Mouse (Mus musculus): Measurements from ENCODE around the gene Ctsf. TPM values are rescaled to one million over a fixed set of nuclear protein-coding genes. Genes with fewer than 3 reads are reported as not detected.
A peak's percentile ranks its signal among the peaks of the same experiment; 100 is the strongest.

The Ctsf gene
- polyA plus RNA-seq, 1 experiment from 2014 or later, result 58.1 TPM

- Histone ChIP-seq H3K4me3 (replicated peaks) (no peak overlapping the region), H3K36me3 (peaks cover 52% of the 10 kb centered on the region), H3K9me3 (replicated peaks) (no peaks in the 10 kb centered on the region), H3K9ac (no peak overlapping the region), H3K27ac (no peak overlapping the region), H3K27me3 (no peaks in the 10 kb centered on the region), H3K4me1 (peaks cover 7% of the 10 kb centered on the region; the same call in 1 of the 2 replicates), H3K4me2 (peak overlapping the region; percentile 22; the same call in 1 of the 2 replicates)
- 48% methylated on average over 7 of the region's 7 CpGs for WGBS
- no peak for ATAC-seq (replicated peaks; ENCODE audit: low FRiP score)
Measured at GRCm38 (mm10) chr19:4829156-4829555, 25.8 kb upstream of the Ctsf start.

- H3K27ac ChIP-seq, result no peak overlapping the region
- H3K9ac ChIP-seq, result no peak overlapping the region
- H3K27me3 ChIP-seq, result no peaks in the 10 kb centered on the region
- 84% methylated on average over 8 of the region's 8 CpGs for WGBS
- ATAC-seq (replicated peaks; ENCODE audit: low FRiP score), result no peak
- H3K4me1 ChIP-seq, result peaks cover 11% of the 10 kb centered on the region
- H3K36me3 ChIP-seq, result peaks cover 31% of the 10 kb centered on the region
- H3K4me3 ChIP-seq (replicated peaks), result no peak overlapping the region
- H3K9me3 ChIP-seq (replicated peaks), result no peaks in the 10 kb centered on the region
- no peak overlapping the region for H3K4me2 ChIP-seq
Measured at GRCm38 (mm10) chr19:4833977-4834376, 21.0 kb upstream of the Ctsf start.

GRCm38 (mm10) chr19:4836096-4836495 lies 18.8 kb upstream of the Ctsf start:
- H3K27ac ChIP-seq, result no peak overlapping the region
- H3K36me3 ChIP-seq, result peaks cover 26% of the 10 kb centered on the region
- no peak overlapping the region for H3K4me3 ChIP-seq (replicated peaks)
- peaks cover 17% of the 10 kb centered on the region for H3K4me1 ChIP-seq
- H3K9ac ChIP-seq, result no peak overlapping the region
- H3K27me3 ChIP-seq, result peaks cover 15% of the 10 kb centered on the region
- H3K4me2 ChIP-seq, result no peak overlapping the region
- no peak for ATAC-seq (replicated peaks; ENCODE audit: low FRiP score)
- H3K9me3 ChIP-seq (replicated peaks), result no peaks in the 10 kb centered on the region
- 70% methylated on average over 2 of the region's 2 CpGs for WGBS

GRCm38 (mm10) chr19:4837049-4837448 lies 17.9 kb upstream of the Ctsf start:
- Histone ChIP-seq H3K36me3 (peaks cover 19% of the 10 kb centered on the region), H3K9ac (no peak overlapping the region), H3K4me3 (replicated peaks) (no peak overlapping the region), H3K27me3 (peaks cover 24% of the 10 kb centered on the region), H3K4me1 (peaks cover 17% of the 10 kb centered on the region), H3K4me2 (no peak overlapping the region), H3K9me3 (replicated peaks) (no peaks in the 10 kb centered on the region), H3K27ac (no peak overlapping the region)
- ATAC-seq (replicated peaks; ENCODE audit: low FRiP score), result no peak
- 96% methylated on average over 6 of the region's 6 CpGs for WGBS

GRCm38 (mm10) chr19:4838526-4839140 lies 16.3 kb upstream of the Ctsf start:
- ATAC-seq (replicated peaks; ENCODE audit: low FRiP score), result peak; percentile 34

GRCm38 (mm10) chr19:4839149-4839548 lies 15.8 kb upstream of the Ctsf start, which contains the start of the genes Ccs and Ccdc87:
Gene Ccs (minus strand): TSS chr19:4839332.
Gene Ccdc87 (plus strand): TSS chr19:4839366.
- Histone ChIP-seq H3K4me2 (peak within 1 kb of the TSS; percentile 88), H3K4me3 (replicated peaks) (peak within 1 kb of the TSS; percentile 63), H3K4me1 (peaks cover 17% of the 10 kb centered on the region), H3K27me3 (peaks cover 29% of the 10 kb centered on the region), H3K27ac (peak within 1 kb of the TSS; percentile 54; the same call in 1 of the 2 replicates), H3K9ac (peak within 1 kb of the TSS; percentile 72), H3K36me3 (0 out of 2 replicates have a peak, but pooled peaks cover 6% of the 10 kb centered on the region), H3K9me3 (replicated peaks) (no peaks in the 10 kb centered on the region)
- WGBS, result under 1% methylated on average over 25 of the region's 25 CpGs
- ATAC-seq (replicated peaks; ENCODE audit: low FRiP score), result peak; percentile 99

More at GRCm38 (mm10) chr19:4838526-4839140, 16.3 kb upstream of the Ctsf start:
- no peaks in the 10 kb centered on the region for H3K9me3 ChIP-seq (replicated peaks)
- peaks cover 17% of the 10 kb centered on the region for H3K4me1 ChIP-seq
- 30% methylated on average over 10 of the region's 10 CpGs for WGBS
- H3K4me3 ChIP-seq (replicated peaks), result peak overlapping the region; percentile 63
- peaks cover 29% of the 10 kb centered on the region for H3K27me3 ChIP-seq
- H3K36me3 ChIP-seq, result 0 out of 2 replicates have a peak, but pooled peaks cover 6% of the 10 kb centered on the region
- peak overlapping the region; percentile 88 for H3K4me2 ChIP-seq
- peak overlapping the region; percentile 72 for H3K9ac ChIP-seq
- peak overlapping the region; percentile 54; the same call in 1 of the 2 replicates for H3K27ac ChIP-seq

GRCm38 (mm10) chr19:4840848-4841247 lies 14.1 kb upstream of the Ctsf start:
- H3K4me1 ChIP-seq, result peaks cover 17% of the 10 kb centered on the region

GRCm38 (mm10) chr19:4842611-4843010 lies 12.3 kb upstream of the Ctsf start:
- Histone ChIP-seq H3K27me3 (peaks cover 32% of the 10 kb centered on the region), H3K36me3 (no peaks in the 10 kb centered on the region), H3K9ac (no peak overlapping the region), H3K27ac (no peak overlapping the region), H3K4me1 (peaks cover 17% of the 10 kb centered on the region), H3K4me2 (no peak overlapping the region), H3K4me3 (replicated peaks) (no peak overlapping the region), H3K9me3 (replicated peaks) (no peaks in the 10 kb centered on the region)
- no peak for ATAC-seq (replicated peaks; ENCODE audit: low FRiP score)
- 67% methylated on average over 2 of the region's 2 CpGs for WGBS

More at GRCm38 (mm10) chr19:4840848-4841247, 14.1 kb upstream of the Ctsf start:
- Histone ChIP-seq H3K4me3 (replicated peaks) (no peak overlapping the region), H3K27me3 (peaks cover 29% of the 10 kb centered on the region), H3K9me3 (replicated peaks) (no peaks in the 10 kb centered on the region), H3K27ac (no peak overlapping the region), H3K4me2 (no peak overlapping the region), H3K36me3 (0 out of 2 replicates have a peak, but pooled peaks cover 2% of the 10 kb centered on the region), H3K9ac (no peak overlapping the region)
- no peak for ATAC-seq (replicated peaks; ENCODE audit: low FRiP score)
- 85% methylated on average over 9 of the region's 9 CpGs for WGBS

GRCm38 (mm10) chr19:4845846-4846245 lies 9.1 kb upstream of the Ctsf start:
- no peak overlapping the region for H3K4me2 ChIP-seq
- H3K9me3 ChIP-seq (replicated peaks), result no peaks in the 10 kb centered on the region
- no peak overlapping the region for H3K27ac ChIP-seq
- H3K27me3 ChIP-seq, result peaks cover 21% of the 10 kb centered on the region
- H3K9ac ChIP-seq, result no peak overlapping the region
- no peaks in the 10 kb centered on the region for H3K4me1 ChIP-seq
- H3K4me3 ChIP-seq (replicated peaks), result no peak overlapping the region
- no peak for ATAC-seq (replicated peaks; ENCODE audit: low FRiP score)
- H3K36me3 ChIP-seq, result no peaks in the 10 kb centered on the region
- 59% methylated on average over 2 of the region's 2 CpGs for WGBS

- H3K27me3 ChIP-seq, result peaks cover 8% of the 10 kb centered on the region; the same call in 1 of the 2 replicates
- no peaks in the 10 kb centered on the region for H3K4me1 ChIP-seq
- ATAC-seq (replicated peaks; ENCODE audit: low FRiP score), result no peak
- no peaks in the 10 kb centered on the region for H3K9me3 ChIP-seq (replicated peaks)
- no peaks in the 10 kb centered on the region for H3K36me3 ChIP-seq
- H3K4me3 ChIP-seq (replicated peaks), result no peak overlapping the region
- 36% methylated on average over 7 of the region's 7 CpGs for WGBS
- H3K27ac ChIP-seq, result no peak overlapping the region
- H3K4me2 ChIP-seq, result no peak overlapping the region
- no peak overlapping the region for H3K9ac ChIP-seq
Measured at GRCm38 (mm10) chr19:4847490-4847889, 7.4 kb upstream of the Ctsf start.

GRCm38 (mm10) chr19:4849800-4850199 lies 5.1 kb upstream of the Ctsf start:
- H3K36me3 ChIP-seq, result no peaks in the 10 kb centered on the region
- 0 out of 2 replicates have a peak, but pooled peaks cover 9% of the 10 kb centered on the region for H3K27me3 ChIP-seq
- no peak overlapping the region for H3K4me3 ChIP-seq (replicated peaks)
- H3K4me1 ChIP-seq, result peaks cover 5% of the 10 kb centered on the region
- H3K9me3 ChIP-seq (replicated peaks), result no peaks in the 10 kb centered on the region
- H3K9ac ChIP-seq, result no peak overlapping the region
- no peak overlapping the region for H3K27ac ChIP-seq
- ATAC-seq (replicated peaks; ENCODE audit: low FRiP score), result no peak
- WGBS, result 42% methylated on average over 4 of the region's 4 CpGs
- no peak overlapping the region for H3K4me2 ChIP-seq

GRCm38 (mm10) chr19:4850281-4850680 lies 4.6 kb upstream of the Ctsf start:
- WGBS, result 48% methylated on average over 5 of the region's 5 CpGs

More at GRCm38 (mm10) chr19:4850281-4850680, 4.6 kb upstream of the Ctsf start:
- no peaks in the 10 kb centered on the region for H3K9me3 ChIP-seq (replicated peaks)
- 0 out of 2 replicates have a peak, but pooled peaks cover 9% of the 10 kb centered on the region for H3K27me3 ChIP-seq
- no peaks in the 10 kb centered on the region for H3K36me3 ChIP-seq
- no peak overlapping the region for H3K4me2 ChIP-seq
- H3K9ac ChIP-seq, result no peak overlapping the region
- H3K4me3 ChIP-seq (replicated peaks), result no peak overlapping the region
- H3K27ac ChIP-seq, result no peak overlapping the region
- ATAC-seq (replicated peaks; ENCODE audit: low FRiP score), result no peak
- peaks cover 9% of the 10 kb centered on the region for H3K4me1 ChIP-seq
